Mouse (Mus musculus): ENCODE measurements at regions not wholly inside any gene's neighbourhood (a gene's known extent, or its start where the extent isn't known, plus 50 kb on each side); places are given as distances from the start of the nearest gene placed in this dataset.

DNA sequence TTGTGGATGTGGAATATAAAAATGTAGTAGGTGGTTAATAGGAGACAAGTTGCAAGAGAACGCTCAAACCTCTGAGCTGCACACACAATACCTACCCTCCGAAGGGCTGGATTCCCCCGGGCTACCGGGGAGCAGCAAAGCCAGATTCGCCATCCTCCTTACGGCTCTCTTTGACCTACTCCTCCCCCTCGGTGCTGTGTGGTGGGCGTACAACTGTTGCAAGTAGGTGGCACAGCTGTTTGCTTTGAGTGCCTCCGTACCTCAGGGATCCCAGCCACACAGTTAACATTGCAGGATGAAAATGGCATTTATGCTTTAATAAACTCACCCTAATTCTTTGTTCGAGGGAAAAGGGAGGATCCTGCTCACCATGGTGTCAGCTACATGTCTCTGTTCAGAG lies 321.6 kb upstream of the Tbc1d5 start:
- ATAC-seq (replicated peaks; ENCODE audit: extremely low read depth, insufficient read depth, low FRiP score): no peak

DNA sequence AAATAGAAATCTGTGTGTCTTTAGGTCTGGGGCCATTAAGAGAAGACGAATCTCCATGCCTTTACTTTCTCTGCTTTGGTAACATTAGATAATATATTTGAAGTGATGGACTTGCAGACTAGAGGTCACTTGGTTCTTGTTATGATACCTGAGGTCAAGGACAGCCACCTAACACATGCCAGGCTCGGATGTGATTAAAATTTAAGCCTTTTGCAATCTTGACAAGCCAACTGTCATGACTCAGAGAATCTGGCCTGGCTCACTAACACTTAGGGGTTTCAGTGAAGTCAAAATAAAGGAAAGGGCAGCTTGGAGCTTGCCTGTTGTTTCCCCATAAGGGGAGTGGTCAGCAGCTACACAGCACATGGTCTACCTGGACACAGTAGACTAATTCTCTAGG lies 320.4 kb upstream of the Tbc1d5 start:
- H3K27me3 ChIP-seq (ENCODE audit: control insufficient read depth, insufficient read depth, low read length): no peaks in the 10 kb centered on the region
- no peak for ATAC-seq (replicated peaks; ENCODE audit: extremely low read depth, insufficient read depth, low FRiP score)
- H3K4me3 ChIP-seq (ENCODE audit: low read length): no peak overlapping the region
- H3K27ac ChIP-seq (ENCODE audit: low read length): no peak overlapping the region
- H3K4me2 ChIP-seq (ENCODE audit: low read depth, low read length): no peak overlapping the region
- H3K9ac ChIP-seq (ENCODE audit: low read length): no peak overlapping the region
- no peaks in the 10 kb centered on the region for H3K9me3 ChIP-seq (replicated peaks; ENCODE audit: control insufficient read depth, low read length)
- no peaks in the 10 kb centered on the region for H3K36me3 ChIP-seq (ENCODE audit: control insufficient read depth, insufficient read depth)
- no peaks in the 10 kb centered on the region for H3K4me1 ChIP-seq (ENCODE audit: control insufficient read depth, insufficient read depth, low read length)
- WGBS: 63% methylated on average over 2 of the region's 2 CpGs

More for the DNA sequence above, 321.6 kb upstream of the Tbc1d5 start:
- Histone ChIP-seq H3K27me3 (ENCODE audit: control insufficient read depth, insufficient read depth, low read length) (no peaks in the 10 kb centered on the region), H3K27ac (ENCODE audit: low read length) (no peak overlapping the region), H3K4me3 (ENCODE audit: low read length) (no peak overlapping the region), H3K4me2 (ENCODE audit: low read depth, low read length) (no peak overlapping the region), H3K4me1 (ENCODE audit: control insufficient read depth, insufficient read depth, low read length) (no peaks in the 10 kb centered on the region), H3K9ac (ENCODE audit: low read length) (no peak overlapping the region), H3K9me3 (replicated peaks; ENCODE audit: control insufficient read depth, low read length) (no peaks in the 10 kb centered on the region), H3K36me3 (ENCODE audit: control insufficient read depth, insufficient read depth) (no peaks in the 10 kb centered on the region)
- 86% methylated on average over 10 of the region's 10 CpGs for WGBS

DNA sequence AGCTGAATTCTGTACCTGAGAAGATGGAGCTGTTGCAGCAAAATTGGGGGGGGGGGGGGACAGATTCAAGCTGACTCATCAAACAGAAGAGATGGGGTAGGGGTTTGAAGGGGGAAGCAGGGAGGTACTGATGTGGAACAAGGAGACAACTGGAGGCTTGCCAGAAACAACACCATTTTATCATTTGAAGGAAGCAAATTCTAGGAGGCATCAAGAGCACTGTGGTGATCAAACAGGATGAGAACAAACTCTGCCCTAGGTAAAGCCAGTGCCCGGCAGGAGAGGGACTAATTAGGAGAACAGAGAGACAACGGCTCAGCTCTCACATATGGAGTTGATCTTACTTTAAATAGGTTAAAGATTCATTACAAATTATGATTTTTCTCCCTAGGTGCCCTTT lies 315.9 kb upstream of the Tbc1d5 start:
- no peak overlapping the region for H3K27ac ChIP-seq (ENCODE audit: low read length)

DNA sequence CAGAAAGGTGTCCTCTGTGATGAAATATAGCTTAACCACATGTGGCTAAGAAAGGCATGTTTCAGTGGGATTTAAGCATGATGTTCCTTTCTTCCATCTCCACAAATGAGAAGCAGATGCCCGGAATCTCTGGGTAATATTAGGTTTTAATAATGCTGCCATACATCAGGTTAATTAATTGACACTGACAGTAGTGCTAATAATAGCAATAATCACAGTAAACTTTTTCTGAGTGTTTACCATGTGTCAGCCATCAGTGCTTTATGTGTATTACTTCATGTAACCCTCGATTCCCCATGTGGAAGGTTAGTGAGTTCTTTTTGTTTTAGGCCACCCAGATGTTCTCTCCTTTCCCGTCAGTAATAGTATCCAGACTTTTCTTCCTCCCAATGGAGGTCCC lies 310.2 kb upstream of the Tbc1d5 start:
- H3K9me3 ChIP-seq (replicated peaks; ENCODE audit: control insufficient read depth, low read length): no peaks in the 10 kb centered on the region
- no peak overlapping the region for H3K4me3 ChIP-seq (ENCODE audit: low read length)
- H3K27me3 ChIP-seq (ENCODE audit: control insufficient read depth, insufficient read depth, low read length): no peaks in the 10 kb centered on the region
- 81% methylated on average over 3 of the region's 3 CpGs for WGBS
- H3K36me3 ChIP-seq (ENCODE audit: control insufficient read depth, insufficient read depth): no peaks in the 10 kb centered on the region
- H3K9ac ChIP-seq (ENCODE audit: low read length): no peak overlapping the region
- no peak for ATAC-seq (replicated peaks; ENCODE audit: extremely low read depth, insufficient read depth, low FRiP score)
- H3K4me2 ChIP-seq (ENCODE audit: low read depth, low read length): no peak overlapping the region
- no peak overlapping the region for H3K27ac ChIP-seq (ENCODE audit: low read length)
- no peaks in the 10 kb centered on the region for H3K4me1 ChIP-seq (ENCODE audit: control insufficient read depth, insufficient read depth, low read length)

More for the DNA sequence above, 315.9 kb upstream of the Tbc1d5 start:
- Histone ChIP-seq H3K4me1 (ENCODE audit: control insufficient read depth, insufficient read depth, low read length) (no peaks in the 10 kb centered on the region), H3K4me3 (ENCODE audit: low read length) (no peak overlapping the region), H3K9ac (ENCODE audit: low read length) (no peak overlapping the region), H3K36me3 (ENCODE audit: control insufficient read depth, insufficient read depth) (no peaks in the 10 kb centered on the region), H3K4me2 (ENCODE audit: low read depth, low read length) (no peak overlapping the region), H3K27me3 (ENCODE audit: control insufficient read depth, insufficient read depth, low read length) (no peaks in the 10 kb centered on the region), H3K9me3 (replicated peaks; ENCODE audit: control insufficient read depth, low read length) (no peaks in the 10 kb centered on the region)
- no peak for ATAC-seq (replicated peaks; ENCODE audit: extremely low read depth, insufficient read depth, low FRiP score)
- WGBS: 55% methylated on average over 2 of the region's 2 CpGs

DNA sequence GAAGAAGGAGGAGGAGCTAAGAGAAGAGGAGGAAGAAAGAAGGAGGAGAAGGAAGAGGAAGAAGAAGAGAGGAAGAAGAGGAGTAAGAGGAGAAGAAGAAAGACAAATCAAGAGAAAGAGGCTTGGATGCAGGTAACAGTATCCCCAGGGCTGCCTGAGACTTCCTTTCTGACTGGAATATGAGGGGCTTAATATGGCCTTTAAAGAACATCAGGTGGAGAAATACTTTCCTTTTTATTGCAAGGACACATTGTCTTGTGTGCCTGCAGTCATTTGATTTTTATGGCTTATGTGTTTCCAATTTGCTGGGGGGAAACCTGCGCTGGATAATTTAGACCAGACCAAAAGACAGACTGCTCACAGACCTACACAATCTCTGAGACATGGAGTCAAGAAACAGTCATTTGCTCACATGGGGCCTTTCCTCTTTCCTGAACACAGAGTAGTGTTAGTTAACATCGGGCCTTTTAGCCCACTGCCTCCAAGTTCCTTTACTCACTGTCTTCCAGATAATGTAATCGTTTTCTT lies 308.8 kb upstream of the Tbc1d5 start:
- H3K36me3 ChIP-seq (ENCODE audit: control insufficient read depth, insufficient read depth): no peaks in the 10 kb centered on the region
- H3K27me3 ChIP-seq (ENCODE audit: control insufficient read depth, insufficient read depth, low read length): no peaks in the 10 kb centered on the region
- H3K4me1 ChIP-seq (ENCODE audit: control insufficient read depth, insufficient read depth, low read length): no peaks in the 10 kb centered on the region
- H3K4me3 ChIP-seq (ENCODE audit: low read length): no peak overlapping the region
- ATAC-seq (replicated peaks; ENCODE audit: extremely low read depth, insufficient read depth, low FRiP score): no peak
- WGBS: 76% methylated on average over 3 of the region's 3 CpGs
- no peak overlapping the region for H3K9ac ChIP-seq (ENCODE audit: low read length)
- no peak overlapping the region for H3K27ac ChIP-seq (ENCODE audit: low read length)
- no peak overlapping the region for H3K4me2 ChIP-seq (ENCODE audit: low read depth, low read length)
- no peaks in the 10 kb centered on the region for H3K9me3 ChIP-seq (replicated peaks; ENCODE audit: control insufficient read depth, low read length)

DNA sequence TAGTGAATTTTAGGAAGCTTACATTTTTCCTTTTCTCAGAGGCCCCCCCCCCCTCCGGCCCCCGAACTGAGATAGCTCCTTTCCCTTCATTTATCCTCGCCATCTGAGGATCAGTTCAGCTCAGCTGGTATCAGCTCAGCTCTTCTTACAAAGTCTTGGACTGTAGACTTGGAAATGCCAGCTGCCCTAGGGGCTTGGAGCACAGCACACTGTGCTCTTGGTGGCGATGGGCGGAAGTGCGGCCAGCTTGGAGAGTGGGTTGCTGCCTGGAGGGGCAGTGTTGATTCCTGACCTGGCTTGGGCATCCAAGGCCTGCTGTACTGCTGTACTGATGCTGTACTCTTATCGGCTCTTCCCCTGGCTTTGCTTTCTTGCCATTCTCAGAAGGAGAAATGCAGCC lies 298.7 kb upstream of the Tbc1d5 start:
- H3K27ac ChIP-seq (ENCODE audit: low read length): no peak overlapping the region
- no peak overlapping the region for H3K9ac ChIP-seq (ENCODE audit: low read length)
- no peaks in the 10 kb centered on the region for H3K4me1 ChIP-seq (ENCODE audit: control insufficient read depth, insufficient read depth, low read length)
- no peak for ATAC-seq (replicated peaks; ENCODE audit: extremely low read depth, insufficient read depth, low FRiP score)
- H3K4me3 ChIP-seq (ENCODE audit: low read length): no peak overlapping the region
- no peak overlapping the region for H3K4me2 ChIP-seq (ENCODE audit: low read depth, low read length)
- H3K36me3 ChIP-seq (ENCODE audit: control insufficient read depth, insufficient read depth): no peaks in the 10 kb centered on the region
- 75% methylated on average over 7 of the region's 7 CpGs for WGBS
- H3K27me3 ChIP-seq (ENCODE audit: control insufficient read depth, insufficient read depth, low read length): no peaks in the 10 kb centered on the region
- H3K9me3 ChIP-seq (replicated peaks; ENCODE audit: control insufficient read depth, low read length): peaks cover 9% of the 10 kb centered on the region

DNA sequence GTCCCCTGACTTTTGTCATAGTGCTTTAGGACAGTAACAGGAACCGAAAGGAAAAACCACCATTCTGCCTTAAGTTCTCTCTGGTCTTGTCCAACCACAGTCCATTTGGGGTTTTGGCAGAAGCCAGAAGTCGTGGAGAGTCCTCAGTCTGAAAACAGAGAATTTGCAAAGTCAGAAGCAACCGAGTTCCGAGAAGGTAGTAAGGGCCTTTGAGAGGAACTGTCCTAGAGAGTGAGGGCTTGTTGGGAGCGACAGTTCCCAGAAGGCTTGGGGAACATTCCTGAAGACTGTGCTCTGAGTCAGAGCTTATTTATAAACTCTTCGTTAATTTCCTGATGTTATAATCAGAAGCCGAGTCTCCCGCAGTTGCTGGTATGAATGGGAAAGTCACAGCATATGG lies 298.3 kb upstream of the Tbc1d5 start:
- no peak for ATAC-seq (replicated peaks; ENCODE audit: extremely low read depth, insufficient read depth, low FRiP score)
- 65% methylated on average over 8 of the region's 8 CpGs for WGBS

DNA sequence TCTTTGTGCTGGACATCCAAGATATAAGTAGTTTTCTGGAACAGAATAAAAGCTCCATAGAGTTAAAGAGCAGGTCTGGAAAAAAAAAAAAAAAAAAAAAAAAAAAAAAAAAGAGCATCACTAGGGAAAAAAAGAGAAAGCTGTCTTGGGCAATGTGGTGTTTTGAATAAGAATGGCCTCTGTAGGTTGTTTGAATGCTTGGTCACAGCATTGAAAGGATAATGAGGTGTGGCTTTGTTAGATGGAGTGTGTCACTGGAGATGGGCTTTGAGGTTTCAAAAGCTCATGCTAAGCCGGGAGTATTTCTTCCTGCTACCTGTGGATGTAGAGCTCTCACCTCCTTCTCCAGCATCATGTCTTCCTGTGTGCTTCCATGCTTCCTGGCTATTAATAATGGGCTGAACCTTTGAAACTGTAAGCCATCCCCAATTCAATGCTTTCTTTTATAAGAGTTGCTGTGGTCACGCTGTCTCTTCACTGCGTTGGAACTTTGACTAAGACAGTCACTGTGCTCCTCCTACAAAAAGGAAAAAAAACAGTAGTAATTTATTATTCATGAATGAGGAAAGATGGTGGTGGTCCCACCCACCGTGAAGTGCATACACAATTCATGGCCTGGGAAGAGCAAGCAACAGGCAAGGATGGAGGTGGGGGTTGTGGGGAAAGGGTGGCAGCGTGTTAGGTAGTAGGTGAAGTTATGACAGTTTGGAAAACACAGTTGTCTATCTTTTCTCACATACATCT lies 283.2 kb upstream of the Tbc1d5 start:
- no peaks in the 10 kb centered on the region for H3K36me3 ChIP-seq (ENCODE audit: control insufficient read depth, insufficient read depth)
- 61% methylated on average over 5 of the region's 5 CpGs for WGBS
- ATAC-seq (replicated peaks; ENCODE audit: extremely low read depth, insufficient read depth, low FRiP score): no peak
- H3K27me3 ChIP-seq (ENCODE audit: control insufficient read depth, insufficient read depth, low read length): no peaks in the 10 kb centered on the region
- H3K4me3 ChIP-seq (ENCODE audit: low read length): no peak overlapping the region
- no peak overlapping the region for H3K4me2 ChIP-seq (ENCODE audit: low read depth, low read length)
- no peaks in the 10 kb centered on the region for H3K4me1 ChIP-seq (ENCODE audit: control insufficient read depth, insufficient read depth, low read length)
- H3K27ac ChIP-seq (ENCODE audit: low read length): no peak overlapping the region
- H3K9ac ChIP-seq (ENCODE audit: low read length): no peak overlapping the region
- H3K9me3 ChIP-seq (replicated peaks; ENCODE audit: control insufficient read depth, low read length): no peaks in the 10 kb centered on the region

More for the DNA sequence above, 298.3 kb upstream of the Tbc1d5 start:
- Histone ChIP-seq H3K9ac (ENCODE audit: low read length) (no peak overlapping the region), H3K4me2 (ENCODE audit: low read depth, low read length) (no peak overlapping the region), H3K9me3 (replicated peaks; ENCODE audit: control insufficient read depth, low read length) (peaks cover 9% of the 10 kb centered on the region), H3K4me3 (ENCODE audit: low read length) (no peak overlapping the region), H3K4me1 (ENCODE audit: control insufficient read depth, insufficient read depth, low read length) (no peaks in the 10 kb centered on the region), H3K27ac (ENCODE audit: low read length) (no peak overlapping the region), H3K36me3 (ENCODE audit: control insufficient read depth, insufficient read depth) (no peaks in the 10 kb centered on the region), H3K27me3 (ENCODE audit: control insufficient read depth, insufficient read depth, low read length) (no peaks in the 10 kb centered on the region)

DNA sequence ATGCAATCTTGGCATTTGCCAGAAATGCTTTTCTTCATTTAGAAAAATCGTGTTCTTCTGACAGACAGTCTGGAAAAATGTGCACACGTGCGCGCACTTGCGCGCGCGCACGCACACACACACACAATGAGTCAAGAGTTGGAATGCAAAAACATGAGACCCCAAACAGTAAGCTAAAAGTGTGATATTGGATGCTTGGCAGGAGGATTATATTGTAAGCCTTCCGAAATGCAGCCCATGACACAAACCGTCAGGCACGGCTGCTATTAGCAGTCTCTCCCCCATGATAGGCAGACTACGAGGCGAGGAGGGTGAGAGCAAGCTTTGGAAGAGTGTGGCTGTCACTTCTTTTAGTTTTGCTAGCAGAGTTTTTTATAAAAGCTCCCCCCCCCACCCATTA lies 282.1 kb upstream of the Tbc1d5 start:
- 52% methylated on average over 14 of the region's 14 CpGs for WGBS
- ATAC-seq (replicated peaks; ENCODE audit: extremely low read depth, insufficient read depth, low FRiP score): no peak
- H3K4me3 ChIP-seq (ENCODE audit: low read length): peak overlapping the region; percentile 8; the same call in 1 of the 2 replicates

More for the DNA sequence above, 282.1 kb upstream of the Tbc1d5 start:
- no peaks in the 10 kb centered on the region for H3K4me1 ChIP-seq (ENCODE audit: control insufficient read depth, insufficient read depth, low read length)
- H3K27me3 ChIP-seq (ENCODE audit: control insufficient read depth, insufficient read depth, low read length): no peaks in the 10 kb centered on the region
- H3K4me2 ChIP-seq (ENCODE audit: low read depth, low read length): peak overlapping the region; percentile 42
- no peak overlapping the region for H3K27ac ChIP-seq (ENCODE audit: low read length)
- no peaks in the 10 kb centered on the region for H3K36me3 ChIP-seq (ENCODE audit: control insufficient read depth, insufficient read depth)
- no peak overlapping the region for H3K9ac ChIP-seq (ENCODE audit: low read length)
- H3K9me3 ChIP-seq (replicated peaks; ENCODE audit: control insufficient read depth, low read length): no peaks in the 10 kb centered on the region
